ENCODE assay signal across 27 mouse cellular contexts in the genomic region with DNA sequence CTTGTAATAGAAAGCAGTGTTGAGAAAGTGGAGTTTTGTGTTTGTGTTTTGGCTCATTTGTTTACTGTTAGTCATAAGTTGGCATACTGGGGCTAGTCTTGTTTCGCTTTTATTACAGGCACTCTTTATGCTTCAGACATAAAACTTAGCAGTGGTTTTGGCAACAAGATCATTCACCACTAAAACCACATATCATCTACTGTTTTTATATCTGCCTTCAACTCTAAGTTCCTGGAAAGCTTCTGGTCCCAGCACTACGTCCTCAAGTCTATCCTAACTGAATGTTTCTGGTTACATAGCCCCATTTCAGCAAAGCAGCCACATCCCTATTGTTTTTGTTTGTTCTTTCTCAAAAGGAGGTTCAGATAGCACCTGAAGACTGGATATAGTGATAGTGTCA.
"Had no signal": no experiment of that assay in that cellular context is flagged by ENCODE, and none has a peak within 500 bp of the region (broad histone marks: within the 10 kb centered on the region; RNA-seq: fewer than 3 reads in every experiment).

No protein-coding gene starts in this region.

- H3K4me3 ChIP-seq: gastrocnemius, adult 2 months; heart, embryonic 10.5 days; heart, embryonic 12.5 days; hindbrain, embryonic 10.5 days; hindbrain, embryonic 12.5 days; kidney, embryonic 15.5 days; layer of hippocampus, adult 2 months; left cerebral cortex, adult 2 months; limb, embryonic 10.5 days; limb, embryonic 12.5 days; liver, embryonic 13.5 days; liver, embryonic 15.5 days had no signal

- ATAC-seq: hindbrain, embryonic 16.5 days; intestine, embryonic 16.5 days had no signal

- H3K36me3 ChIP-seq: heart, embryonic 10.5 days; heart, embryonic 12.5 days; hindbrain, embryonic 10.5 days; hindbrain, embryonic 12.5 days; kidney, embryonic 15.5 days; limb, embryonic 10.5 days; limb, embryonic 12.5 days; liver, embryonic 13.5 days; liver, embryonic 15.5 days had no signal

- H3K9me3 ChIP-seq: heart, embryonic 10.5 days; heart, embryonic 12.5 days; hindbrain, embryonic 10.5 days; hindbrain, embryonic 12.5 days; kidney, embryonic 15.5 days; limb, embryonic 10.5 days; liver, embryonic 13.5 days; liver, embryonic 15.5 days had no signal

- H3K9ac ChIP-seq: heart, embryonic 12.5 days; hindbrain, embryonic 12.5 days; hindbrain, embryonic 14.5 days; kidney, embryonic 15.5 days; limb, embryonic 12.5 days; liver, embryonic 13.5 days; liver, embryonic 15.5 days had no signal

- DNase-seq: gastrocnemius, adult 2 months; gastrocnemius, postnatal 10 days; gastrocnemius, postnatal 25 days; heart, adult 18-20 months; heart, postnatal 10 days; heart, postnatal 4 days; kidney, adult 11 months; kidney, adult 2 months; kidney, adult 9 months; kidney, postnatal 14 days; kidney, postnatal 36 days; liver; liver, embryonic 13.5 days had no signal

- H3K4me1 ChIP-seq: heart, embryonic 10.5 days; heart, embryonic 12.5 days; hindbrain, embryonic 10.5 days; hindbrain, embryonic 12.5 days; kidney, embryonic 15.5 days; limb, embryonic 10.5 days; limb, embryonic 12.5 days; liver, embryonic 13.5 days; liver, embryonic 15.5 days had no signal

- H3K27ac ChIP-seq: gastrocnemius, adult 2 months; heart, embryonic 10.5 days; hindbrain, embryonic 10.5 days; hindbrain, embryonic 12.5 days; hindbrain, embryonic 14.5 days; kidney, embryonic 15.5 days; kidney, postnatal 0 days; layer of hippocampus, adult 2 months; left cerebral cortex, adult 2 months; limb, embryonic 10.5 days; limb, embryonic 12.5 days; liver, embryonic 13.5 days; liver, embryonic 15.5 days had no signal

- H3K27me3 ChIP-seq: heart, embryonic 12.5 days; hindbrain, embryonic 12.5 days; kidney, embryonic 15.5 days; limb, embryonic 12.5 days; liver, embryonic 15.5 days had no signal
